Mouse (Mus musculus) layer of hippocampus, adult 2 months (tissue): ENCODE measurements around the gene Ccdc36. TPM values are rescaled to one million over a fixed set of nuclear protein-coding genes. Genes with fewer than 3 reads are reported as not detected.

Experiments used
- DNase-seq, 2 experiments: peaks; one replicate each; pipeline ENCODE4 v3.0.0; 2022; ENCODE audit warnings: low spot score in 2 of 2
- H3K27ac ChIP-seq: fragments of 200-600 bp; 2 replicates; pipeline ENCODE4 v1.8.1; 2022
- H3K4me3 ChIP-seq: fragments of 200-600 bp; 2 replicates; pipeline ENCODE4 v1.8.1; 2022; ENCODE audit warnings: mild to moderate bottlenecking
- CTCF ChIP-seq: fragments of 200-600 bp; conservative IDR thresholded peaks from 2 replicates; pipeline ENCODE4 v1.8.1; 2022; ENCODE audit warnings: antibody characterized with exemption, mild to moderate bottlenecking, moderate library complexity
- long read RNA-seq, 2 experiments: library from polyadenylated mRNA; stranded (forward); transcript quantifications; one replicate each; pipeline ENCODE4 v2.0.0; 2021; ENCODE audit warnings: borderline mapping rate in 2 of 2
- total RNA-seq, 2 experiments: library from RNA; stranded (reverse); gene quantifications; 2 replicates each; pipeline ENCODE4 v1.2.3; 2021

The Ccdc36 gene
- under 1 TPM in 1 of 2 experiments, not detected in 1; 0.15 TPM for total RNA-seq
- long read RNA-seq, experiment 1, partial matches to known transcripts: 0 of 2 reads
- long read RNA-seq, experiment 1, other reads (novel, unspliced or antisense): 2 of 2 reads
- long read RNA-seq, experiment 2: 0 reads

GRCm38 (mm10) chr9:108428384-108428783, at the start of gene Ccdc36:
Gene Ccdc36 (minus strand): TSS chr9:108428484.
- Histone ChIP-seq H3K4me3 (no peak within 1 kb of the TSS), H3K27ac (no peak within 1 kb of the TSS)
- DNase-seq: no peak
- TF ChIP-seq CTCF: no peak

GRCm38 (mm10) chr9:108474528-108474927, 46.2 kb upstream of the Ccdc36 start:
- H3K27ac ChIP-seq: no peak overlapping the region
- H3K4me3 ChIP-seq: no peak overlapping the region
- no peak for DNase-seq
- TF ChIP-seq CTCF: no peak

- Histone ChIP-seq H3K27ac (no peak overlapping the region), H3K4me3 (no peak overlapping the region)
- no peak for DNase-seq
- TF ChIP-seq CTCF: no peak
Observed at GRCm38 (mm10) chr9:108469845-108470244, 41.6 kb upstream of the Ccdc36 start.

GRCm38 (mm10) chr9:108469430-108469829, 41.1 kb upstream of the Ccdc36 start:
- Histone ChIP-seq H3K4me3 (no peak overlapping the region), H3K27ac (no peak overlapping the region)
- no peak for DNase-seq
- no peak for TF ChIP-seq CTCF

- Histone ChIP-seq H3K27ac (no peak overlapping the region), H3K4me3 (no peak overlapping the region)
- no peak for DNase-seq
- TF ChIP-seq CTCF: no peak
Observed at GRCm38 (mm10) chr9:108466219-108466618, 37.9 kb upstream of the Ccdc36 start.

GRCm38 (mm10) chr9:108463713-108464112, 35.4 kb upstream of the Ccdc36 start:
- DNase-seq: no peak
- no peak overlapping the region for H3K27ac ChIP-seq
- H3K4me3 ChIP-seq: no peak overlapping the region
- no peak for TF ChIP-seq CTCF

GRCm38 (mm10) chr9:108462192-108462591, 33.9 kb upstream of the Ccdc36 start:
- no peak for DNase-seq
- no peak for TF ChIP-seq CTCF
- Histone ChIP-seq H3K27ac (no peak overlapping the region), H3K4me3 (no peak overlapping the region)

- peak overlapping the region; percentile 98 for H3K4me3 ChIP-seq
- DNase-seq: no peak
- H3K27ac ChIP-seq: no peak overlapping the region; the same call in 1 of the 2 replicates
- TF ChIP-seq CTCF: no peak
Observed at GRCm38 (mm10) chr9:108461675-108462074, 33.4 kb upstream of the Ccdc36 start.

GRCm38 (mm10) chr9:108461181-108461631, 32.9 kb upstream of the Ccdc36 start, which contains the start of gene Klhdc8b:
Gene Klhdc8b (minus strand): TSS chr9:108461581.
- DNase-seq: no peak
- TF ChIP-seq CTCF: no peak
- Histone ChIP-seq H3K4me3 (peak within 1 kb of the TSS; percentile 98), H3K27ac (peak within 1 kb of the TSS; percentile 95)

- DNase-seq: peak; percentile 87 to 88
- Histone ChIP-seq H3K27ac (peak within 1 kb of the TSS; percentile 95), H3K4me3 (peak within 1 kb of the TSS; percentile 98)
- TF ChIP-seq CTCF: 0 out of 2 replicates have a peak, but pooled peaks have one; percentile 28
Observed at GRCm38 (mm10) chr9:108460319-108461178, 32.3 kb upstream of the Ccdc36 start, which contains the start of gene Ccdc71. Gene Ccdc71 (plus strand): TSS chr9:108460527.

- H3K27ac ChIP-seq: peak overlapping the region; percentile 95
- TF ChIP-seq CTCF: no peak
- peak overlapping the region; percentile 98 for H3K4me3 ChIP-seq
- no peak for DNase-seq
Observed at GRCm38 (mm10) chr9:108459939-108460318, 31.6 kb upstream of the Ccdc36 start.

- Histone ChIP-seq H3K4me3 (no peak overlapping the region), H3K27ac (no peak overlapping the region)
- no peak for DNase-seq
- TF ChIP-seq CTCF: no peak
Observed at GRCm38 (mm10) chr9:108456953-108457352, 28.7 kb upstream of the Ccdc36 start.

GRCm38 (mm10) chr9:108455747-108456571, 27.7 kb upstream of the Ccdc36 start:
- no peak for DNase-seq
- no peak overlapping the region for H3K27ac ChIP-seq
- no peak overlapping the region for H3K4me3 ChIP-seq
- TF ChIP-seq CTCF: no peak
